Mouse (Mus musculus) inflammation-experienced regulatory T-cells, adult 16 weeks (primary cell): ENCODE measurements around the gene Lax1. TPM values are rescaled to one million over a fixed set of nuclear protein-coding genes. Genes with fewer than 3 reads are reported as not detected.

Experiments used
- polyA plus RNA-seq: library from polyadenylated mRNA; unstranded; fragments of 100-300 nt; shearing (Covaris generic); gene quantifications from one replicate; pipeline ENCODE4 v1.2.1, GENCODE M21; 2017

Lax1 gene
- 165 TPM for polyA plus RNA-seq

GRCm38 (mm10) chr1:133689897-133690296, at the start of gene Lax1:
Gene Lax1, minus strand, starts transcription at chr1:133690108.

GRCm38 (mm10) chr1:133661203-133661933, 28.5 kb downstream of the Lax1 start, which contains the start of gene Gm38394:
Gene Gm38394, minus strand, starts transcription at chr1:133661318.

GRCm38 (mm10) chr1:133660466-133661202, 29.3 kb downstream of the Lax1 start, which contains the start of gene Zbed6:
Gene Zbed6, minus strand, starts transcription at chr1:133660885.

Other genes starting within 250 kb of the Lax1 start
- gene Snrpe, start 79.8 kb downstream of the Lax1 start, polyA plus RNA-seq: 298 TPM
- not detected for gene Zbed6, start 29.2 kb downstream of the Lax1 start, polyA plus RNA-seq
- gene Gm38394, start 28.8 kb downstream of the Lax1 start, polyA plus RNA-seq: 2.5 TPM
- 8.8 TPM for gene Atp2b4, start 110.9 kb upstream of the Lax1 start, polyA plus RNA-seq
- gene Optc, start 217.9 kb upstream of the Lax1 start, polyA plus RNA-seq: not detected
- not detected for gene Prelp, start 231.3 kb upstream of the Lax1 start, polyA plus RNA-seq